Mouse (Mus musculus): ENCODE measurements at regions not wholly inside any gene's neighbourhood (a gene's known extent, or its start where the extent isn't known, plus 50 kb on each side); places are given as distances from the start of the nearest gene placed in this dataset.

- DNase-seq (ENCODE audit: extremely low spot score in 1 of 2, low spot score in 1 of 2) = no peak
Measured at GRCm38 (mm10) chr16:76191135-76191534, 169.1 kb upstream of the Samsn1 start.

- DNase-seq (ENCODE audit: extremely low spot score in 1 of 2, low spot score in 1 of 2) = no peak
Measured at GRCm38 (mm10) chr16:76183556-76183955, 161.5 kb upstream of the Samsn1 start.

GRCm38 (mm10) chr16:76183105-76183504 lies 161.0 kb upstream of the Samsn1 start:
- no peak for DNase-seq (ENCODE audit: extremely low spot score in 1 of 2, low spot score in 1 of 2)

GRCm38 (mm10) chr16:76181596-76181995 lies 159.5 kb upstream of the Samsn1 start:
- DNase-seq (ENCODE audit: extremely low spot score in 1 of 2, low spot score in 1 of 2) = no peak

- no peak for DNase-seq (ENCODE audit: extremely low spot score in 1 of 2, low spot score in 1 of 2)
Measured at GRCm38 (mm10) chr16:76167651-76168050, 145.6 kb upstream of the Samsn1 start.

- no peak for DNase-seq (ENCODE audit: extremely low spot score in 1 of 2, low spot score in 1 of 2)
Measured at GRCm38 (mm10) chr16:76160879-76161278, 138.8 kb upstream of the Samsn1 start.

GRCm38 (mm10) chr16:76158585-76158984 lies 136.5 kb upstream of the Samsn1 start:
- no peak for DNase-seq (ENCODE audit: extremely low spot score in 1 of 2, low spot score in 1 of 2)

GRCm38 (mm10) chr16:76153766-76154525 lies 131.9 kb upstream of the Samsn1 start:
- DNase-seq (ENCODE audit: extremely low spot score in 1 of 2, low spot score in 1 of 2) = no peak

GRCm38 (mm10) chr16:76149581-76149980 lies 127.5 kb upstream of the Samsn1 start:
- DNase-seq (ENCODE audit: extremely low spot score in 1 of 2, low spot score in 1 of 2) = no peak

GRCm38 (mm10) chr16:76133892-76134291 lies 111.8 kb upstream of the Samsn1 start:
- no peak for DNase-seq (ENCODE audit: extremely low spot score in 1 of 2, low spot score in 1 of 2)

- DNase-seq (ENCODE audit: extremely low spot score in 1 of 2, low spot score in 1 of 2) = no peak
Measured at GRCm38 (mm10) chr16:76130486-76130885, 108.4 kb upstream of the Samsn1 start.

- peak in 1 of 2 experiments; percentile 29 for DNase-seq (ENCODE audit: extremely low spot score in 1 of 2, low spot score in 1 of 2)
Measured at GRCm38 (mm10) chr16:76129982-76130381, 107.9 kb upstream of the Samsn1 start.

GRCm38 (mm10) chr16:76123021-76123384 lies 100.9 kb upstream of the Samsn1 start:
- DNase-seq (ENCODE audit: extremely low spot score in 1 of 2, low spot score in 1 of 2) = no peak

GRCm38 (mm10) chr16:76122172-76123020 lies 100.3 kb upstream of the Samsn1 start:
- no peak for DNase-seq (ENCODE audit: extremely low spot score in 1 of 2, low spot score in 1 of 2)

- DNase-seq (ENCODE audit: extremely low spot score in 1 of 2, low spot score in 1 of 2) = no peak
Measured at GRCm38 (mm10) chr16:76120712-76121111, 98.6 kb upstream of the Samsn1 start.

- no peak for DNase-seq (ENCODE audit: extremely low spot score in 1 of 2, low spot score in 1 of 2)
Measured at GRCm38 (mm10) chr16:76110383-76110782, 88.3 kb upstream of the Samsn1 start.

GRCm38 (mm10) chr16:76108464-76108863 lies 86.4 kb upstream of the Samsn1 start:
- no peak for DNase-seq (ENCODE audit: extremely low spot score in 1 of 2, low spot score in 1 of 2)

- no peak for DNase-seq (ENCODE audit: extremely low spot score in 1 of 2, low spot score in 1 of 2)
Measured at GRCm38 (mm10) chr16:76104673-76105072, 82.6 kb upstream of the Samsn1 start.

GRCm38 (mm10) chr16:76101773-76102172 lies 79.7 kb upstream of the Samsn1 start:
- no peak for DNase-seq (ENCODE audit: extremely low spot score in 1 of 2, low spot score in 1 of 2)

GRCm38 (mm10) chr16:76097808-76098207 lies 75.7 kb upstream of the Samsn1 start:
- DNase-seq (ENCODE audit: extremely low spot score in 1 of 2, low spot score in 1 of 2) = no peak

GRCm38 (mm10) chr16:76096363-76096762 lies 74.3 kb upstream of the Samsn1 start:
- DNase-seq (ENCODE audit: extremely low spot score in 1 of 2, low spot score in 1 of 2) = no peak

- no peak for DNase-seq (ENCODE audit: extremely low spot score in 1 of 2, low spot score in 1 of 2)
Measured at GRCm38 (mm10) chr16:76085363-76085762, 63.3 kb upstream of the Samsn1 start.

Data from layer of hippocampus, postnatal 25 days (tissue).